Mouse (Mus musculus): ENCODE measurements around the gene 1700066M21Rik. TPM values are rescaled to one million over a fixed set of nuclear protein-coding genes. Genes with fewer than 3 reads are reported as not detected.
A peak's percentile ranks its signal among the peaks of the same experiment; 100 is the strongest.

1700066M21Rik gene
- polyA plus RNA-seq (2015; fragmentation: Nextera tagmentation; extraction: Ambion mirVana): 14.1 and 14.3 TPM in 2 replicates

DNA sequence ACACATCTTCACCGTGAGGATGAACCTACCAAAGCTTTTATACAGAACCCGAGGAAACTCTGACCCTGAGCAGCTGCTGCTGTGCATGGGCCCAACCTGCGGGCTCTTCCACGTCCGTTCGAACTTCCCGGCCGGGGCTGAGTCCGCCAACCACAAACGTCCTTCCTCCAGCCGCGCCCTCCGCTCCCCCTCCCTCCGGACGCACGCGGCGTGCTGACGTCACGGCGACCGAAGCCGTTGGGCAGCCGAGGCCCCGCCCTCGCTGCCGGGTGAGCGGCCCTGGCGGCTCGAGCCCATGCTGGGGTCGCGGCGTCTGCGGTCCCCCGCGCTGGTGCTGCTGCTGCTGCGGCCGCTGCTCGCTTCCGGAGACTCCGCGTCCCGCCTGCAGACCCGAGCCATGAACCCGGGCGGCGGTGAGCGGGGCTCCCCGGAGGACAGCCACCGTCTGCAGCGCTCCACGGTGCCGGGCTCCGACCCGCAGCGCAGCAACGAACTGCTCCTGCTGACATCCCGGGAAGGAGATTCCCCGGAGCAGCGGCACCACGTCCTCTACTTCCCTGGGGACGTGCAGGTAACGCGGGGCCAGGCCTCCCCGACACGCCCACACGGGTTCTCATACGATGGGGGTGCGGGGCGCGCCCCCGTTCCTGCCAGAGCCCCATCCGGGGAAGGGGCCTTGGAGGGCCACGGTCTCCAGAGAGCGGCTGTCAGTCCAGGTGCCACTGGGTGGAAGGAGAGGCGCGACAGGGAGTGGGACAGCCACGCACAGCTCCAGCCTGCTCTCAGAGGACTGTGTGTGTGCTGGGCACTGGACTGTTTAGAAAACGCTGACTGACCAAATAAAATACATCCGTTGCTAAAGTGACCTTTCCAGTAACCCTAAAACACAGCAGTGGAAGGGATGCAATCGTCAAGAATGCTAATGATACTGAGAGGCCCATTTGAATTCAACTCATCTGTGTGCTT lies at the start of gene 1700066M21Rik:
TSS of gene 1700066M21Rik (plus strand) at position 245 of the 966 bp plus-strand sequence.
- peaks cover 14% of the 10 kb centered on the region for H3K4me1 ChIP-seq (replicated peaks)
- H3K9ac ChIP-seq (replicated peaks): peak within 1 kb of the TSS; percentile 95
- peak within 1 kb of the TSS; percentile 78 for H3K4me2 ChIP-seq (replicated peaks)
- H3K9me3 ChIP-seq: no peaks in the 10 kb centered on the region
- H3K27ac ChIP-seq: peak within 1 kb of the TSS; percentile 88
- H3K4me3 ChIP-seq (replicated peaks): peak within 1 kb of the TSS; percentile 90
- H3K36me3 ChIP-seq: no peaks in the 10 kb centered on the region
- under 1% methylated on average over 70 of the region's 81 CpGs for WGBS
- peak; percentile 98 for ATAC-seq
- no peaks in the 10 kb centered on the region for H3K27me3 ChIP-seq

- Histone ChIP-seq H3K9ac (replicated peaks) (no peak overlapping the region), H3K27ac (no peak overlapping the region), H3K4me1 (replicated peaks) (0 out of 2 replicates have a peak, but pooled peaks cover 5% of the 10 kb centered on the region), H3K9me3 (no peaks in the 10 kb centered on the region), H3K36me3 (no peaks in the 10 kb centered on the region), H3K27me3 (0 out of 2 replicates have a peak, but pooled peaks cover 2% of the 10 kb centered on the region), H3K4me2 (replicated peaks) (no peak overlapping the region), H3K4me3 (replicated peaks) (no peak overlapping the region)
- 0 out of 2 replicates have a peak, but pooled peaks have one; percentile 43 for ATAC-seq
- WGBS: 74% methylated on average over 5 of the region's 5 CpGs
These were observed 47.9 kb upstream of the 1700066M21Rik start for GRCm38 (mm10) chr1:57329285-57330093.

GRCm38 (mm10) chr1:57330228-57330627 lies 47.2 kb upstream of the 1700066M21Rik start:
- 78% methylated on average over 6 of the region's 6 CpGs for WGBS
- Histone ChIP-seq H3K4me1 (replicated peaks) (0 out of 2 replicates have a peak, but pooled peaks cover 5% of the 10 kb centered on the region), H3K9me3 (no peaks in the 10 kb centered on the region), H3K27ac (no peak overlapping the region), H3K27me3 (0 out of 2 replicates have a peak, but pooled peaks cover 2% of the 10 kb centered on the region), H3K36me3 (no peaks in the 10 kb centered on the region), H3K9ac (replicated peaks) (no peak overlapping the region), H3K4me2 (replicated peaks) (no peak overlapping the region), H3K4me3 (replicated peaks) (no peak overlapping the region)
- 0 out of 2 replicates have a peak, but pooled peaks have one; percentile 34 for ATAC-seq

GRCm38 (mm10) chr1:57332040-57332439 lies 45.4 kb upstream of the 1700066M21Rik start:
- no peak overlapping the region for H3K4me3 ChIP-seq (replicated peaks)
- H3K9ac ChIP-seq (replicated peaks): no peak overlapping the region
- H3K36me3 ChIP-seq: no peaks in the 10 kb centered on the region
- no peaks in the 10 kb centered on the region for H3K9me3 ChIP-seq
- WGBS: 31% methylated on average over 4 of the region's 4 CpGs
- no peak overlapping the region for H3K4me2 ChIP-seq (replicated peaks)
- H3K4me1 ChIP-seq (replicated peaks): 0 out of 2 replicates have a peak, but pooled peaks cover 5% of the 10 kb centered on the region
- ATAC-seq: no peak
- 0 out of 2 replicates have a peak, but pooled peaks cover 2% of the 10 kb centered on the region for H3K27me3 ChIP-seq
- H3K27ac ChIP-seq: no peak overlapping the region

- Histone ChIP-seq H3K27me3 (0 out of 2 replicates have a peak, but pooled peaks cover 2% of the 10 kb centered on the region), H3K36me3 (no peaks in the 10 kb centered on the region), H3K4me2 (replicated peaks) (no peak overlapping the region), H3K4me3 (replicated peaks) (no peak overlapping the region), H3K27ac (no peak overlapping the region), H3K9ac (replicated peaks) (no peak overlapping the region), H3K9me3 (no peaks in the 10 kb centered on the region), H3K4me1 (replicated peaks) (0 out of 2 replicates have a peak, but pooled peaks cover 5% of the 10 kb centered on the region)
- 26% methylated on average over 11 of the region's 11 CpGs for WGBS
- ATAC-seq: no peak
These were observed 43.7 kb upstream of the 1700066M21Rik start for GRCm38 (mm10) chr1:57333550-57334213.

- Histone ChIP-seq H3K27ac (no peak overlapping the region), H3K27me3 (peaks cover 6% of the 10 kb centered on the region; the same call in 1 of the 2 replicates), H3K9me3 (no peaks in the 10 kb centered on the region), H3K9ac (replicated peaks) (no peak overlapping the region), H3K4me3 (replicated peaks) (no peak overlapping the region), H3K4me1 (replicated peaks) (no peaks in the 10 kb centered on the region), H3K4me2 (replicated peaks) (no peak overlapping the region), H3K36me3 (no peaks in the 10 kb centered on the region)
- 80% methylated on average over 5 of the region's 5 CpGs for WGBS
- no peak for ATAC-seq
These were observed 42.2 kb upstream of the 1700066M21Rik start for GRCm38 (mm10) chr1:57335200-57335599.

DNA sequence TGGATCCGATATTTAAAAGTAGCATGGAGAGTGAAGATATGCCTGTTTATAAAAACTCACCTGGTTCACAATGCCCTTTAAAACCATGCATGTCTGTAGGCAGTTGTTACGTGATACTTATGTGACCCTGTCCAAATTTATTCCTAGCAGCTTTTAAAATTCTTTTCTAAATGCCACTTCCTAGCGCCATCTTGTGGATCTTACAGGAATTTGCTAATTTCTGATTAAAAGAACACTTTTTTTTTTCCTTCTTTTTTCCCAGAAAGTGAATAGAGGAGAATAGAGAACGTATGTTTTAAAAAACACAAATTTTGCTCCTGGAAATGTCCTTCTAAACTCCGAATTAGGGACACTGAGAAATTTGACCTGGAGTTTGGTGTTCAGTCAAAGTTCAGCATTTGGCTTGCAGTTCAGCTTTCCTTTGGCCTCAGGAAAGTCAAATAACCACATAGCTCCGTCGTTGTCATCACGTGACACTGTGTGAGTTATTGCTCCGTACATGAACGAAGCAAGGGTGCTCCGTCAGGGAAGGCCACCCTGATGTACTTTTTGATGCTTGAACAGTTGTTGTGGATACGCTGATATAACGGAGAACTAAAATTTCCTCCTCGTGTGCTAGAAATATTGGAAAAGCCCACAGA lies 38.1 kb upstream of the 1700066M21Rik start:
- no peak overlapping the region for H3K4me2 ChIP-seq (replicated peaks)
- WGBS: 58% methylated on average over 14 of the region's 14 CpGs
- H3K9ac ChIP-seq (replicated peaks): no peak overlapping the region
- H3K27me3 ChIP-seq: peaks cover 4% of the 10 kb centered on the region; the same call in 1 of the 2 replicates
- no peaks in the 10 kb centered on the region for H3K36me3 ChIP-seq
- no peaks in the 10 kb centered on the region for H3K9me3 ChIP-seq
- H3K4me3 ChIP-seq (replicated peaks): no peak overlapping the region
- no peaks in the 10 kb centered on the region; the same call in 1 of the 2 replicates for H3K4me1 ChIP-seq (replicated peaks)
- no peak overlapping the region for H3K27ac ChIP-seq
- no peak for ATAC-seq

GRCm38 (mm10) chr1:57341197-57341596 lies 36.2 kb upstream of the 1700066M21Rik start:
- no peak overlapping the region for H3K9ac ChIP-seq (replicated peaks)
- no peaks in the 10 kb centered on the region for H3K9me3 ChIP-seq
- 4% methylated on average over 2 of the region's 2 CpGs for WGBS
- H3K27me3 ChIP-seq: peaks cover 4% of the 10 kb centered on the region; the same call in 1 of the 2 replicates
- H3K4me3 ChIP-seq (replicated peaks): no peak overlapping the region
- no peak overlapping the region for H3K4me2 ChIP-seq (replicated peaks)
- no peaks in the 10 kb centered on the region for H3K36me3 ChIP-seq
- ATAC-seq: no peak
- H3K27ac ChIP-seq: no peak overlapping the region
- H3K4me1 ChIP-seq (replicated peaks): no peaks in the 10 kb centered on the region; the same call in 1 of the 2 replicates

DNA sequence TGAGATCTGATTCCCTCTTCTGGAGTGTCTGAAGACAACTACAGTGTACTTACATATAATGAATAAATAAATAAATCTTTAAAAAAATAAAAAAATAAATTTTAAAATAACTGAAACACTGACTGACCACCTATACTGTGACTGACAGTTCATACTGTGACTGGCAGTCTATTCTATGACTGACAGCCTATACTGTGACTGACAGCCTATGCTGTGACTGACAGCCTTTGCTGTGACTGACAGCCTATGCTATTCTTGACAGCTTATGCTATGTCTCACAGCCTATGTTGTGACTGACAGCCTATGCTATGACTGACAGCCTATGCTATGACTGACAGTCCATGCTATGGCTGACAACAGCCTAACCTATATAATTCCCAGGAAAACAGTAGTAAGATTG lies 29.9 kb upstream of the 1700066M21Rik start:
- no peak overlapping the region for H3K9ac ChIP-seq (replicated peaks)
- no peaks in the 10 kb centered on the region for H3K27me3 ChIP-seq
- H3K4me1 ChIP-seq (replicated peaks): no peaks in the 10 kb centered on the region; the same call in 1 of the 2 replicates
- ATAC-seq: no peak
- no peak overlapping the region for H3K4me3 ChIP-seq (replicated peaks)
- H3K27ac ChIP-seq: no peak overlapping the region
- H3K36me3 ChIP-seq: no peaks in the 10 kb centered on the region
- H3K9me3 ChIP-seq: no peaks in the 10 kb centered on the region
- no peak overlapping the region for H3K4me2 ChIP-seq (replicated peaks)

- no peaks in the 10 kb centered on the region for H3K27me3 ChIP-seq
- no peak overlapping the region for H3K27ac ChIP-seq
- 73% methylated on average over 1 of the region's 1 CpGs for WGBS
- no peak overlapping the region for H3K9ac ChIP-seq (replicated peaks)
- ATAC-seq: no peak
- H3K9me3 ChIP-seq: no peaks in the 10 kb centered on the region
- no peak overlapping the region for H3K4me2 ChIP-seq (replicated peaks)
- no peaks in the 10 kb centered on the region for H3K4me1 ChIP-seq (replicated peaks)
- H3K4me3 ChIP-seq (replicated peaks): no peak overlapping the region
- H3K36me3 ChIP-seq: no peaks in the 10 kb centered on the region
These were observed 25.5 kb upstream of the 1700066M21Rik start for GRCm38 (mm10) chr1:57351941-57352340.

- Histone ChIP-seq H3K27me3 (no peaks in the 10 kb centered on the region), H3K4me3 (replicated peaks) (no peak overlapping the region), H3K9me3 (no peaks in the 10 kb centered on the region), H3K9ac (replicated peaks) (no peak overlapping the region), H3K4me1 (replicated peaks) (no peaks in the 10 kb centered on the region), H3K4me2 (replicated peaks) (no peak overlapping the region), H3K36me3 (no peaks in the 10 kb centered on the region), H3K27ac (no peak overlapping the region)
- 71% methylated on average over 5 of the region's 5 CpGs for WGBS
- ATAC-seq: no peak
These were observed 18.9 kb upstream of the 1700066M21Rik start for GRCm38 (mm10) chr1:57358546-57358945.
